Mouse (Mus musculus) G1E (cell line): ENCODE measurements around the gene Nhsl2.

Experiments
- CTCF ChIP-seq: IDR thresholded peaks from 2 replicates; pipeline ENCODE4 v1.5.1; 2012; ENCODE audit warnings: low read depth, low read length, inconsistent platforms, mixed read lengths
- GATA1 ChIP-seq: IDR thresholded peaks from 2 replicates; pipeline ENCODE4 v1.6.1; 2012; ENCODE audit warnings: borderline replicate concordance, low read length, inconsistent platforms, mixed read lengths
- GATA2 ChIP-seq: IDR thresholded peaks from 2 replicates; pipeline ENCODE4 v1.6.1; 2012; ENCODE audit warnings: low read depth, low read length, inconsistent platforms, borderline replicate concordance
- POLR2AphosphoS5 ChIP-seq: IDR thresholded peaks from 2 replicates; pipeline ENCODE4 v1.6.1; 2012; ENCODE audit warnings: low read depth, low read length, inconsistent platforms; ENCODE audit not compliant: insufficient replicate concordance
- TAL1 ChIP-seq: conservative IDR thresholded peaks from 2 replicates; pipeline ENCODE4 v1.6.1; 2012; ENCODE audit warnings: low read depth, low read length, inconsistent platforms, mixed read lengths

- TF ChIP-seq TAL1 (no peak), CTCF (no peak), GATA2 (no peak), GATA1 (no peak), POLR2AphosphoS5 (no peak)
Observed at GRCm38 (mm10) chrX:102017213-102017923, 168.2 kb downstream of the Nhsl2 start.
